Mouse (Mus musculus) embryonic fibroblast, embryonic 13.5 days (primary cell): Measurements from ENCODE around the gene Acad12.

Source experiments
- CTCF ChIP-seq: IDR thresholded peaks from 2 replicates; pipeline ENCODE4 v1.5.1; 2011; ENCODE audit warnings: mild to moderate bottlenecking, control low read depth, low read length, moderate library complexity, borderline replicate concordance; ENCODE audit not compliant: insufficient read depth
- POLR2A ChIP-seq: IDR thresholded peaks from 2 replicates; pipeline ENCODE4 v1.6.1; 2011; ENCODE audit warnings: low read depth, mild to moderate bottlenecking, control low read depth, low read length, moderate library complexity

GRCm38 (mm10) chr5:121593451-121594401 lies 25.0 kb downstream of the Acad12 start, which contains the start of gene Aldh2:
- TF ChIP-seq CTCF (no peak), POLR2A (peak; percentile 95)
